Mouse (Mus musculus) monocyte, adult 2 months (primary cell): ENCODE data around the gene Psma5.
"Not testable (repeated sequence)": the region's sequence is repeated elsewhere in the genome, so short reads cannot be mapped to it uniquely, and the experiment has no call there.

ENCODE experiments used
- DNase-seq, 2 experiments: peaks; one replicate each; pipeline ENCODE4 v3.0.0; 2022; ENCODE audit warnings: low spot score in 2 of 2, low read depth in 1 of 2

Psma5 gene

GRCm38 (mm10) chr3:108256719-108257637 is at the start of gene Psma5:
Gene Psma5 (plus strand): TSS chr3:108256926.
- peak; percentile 86 to 97 for DNase-seq

DNA sequence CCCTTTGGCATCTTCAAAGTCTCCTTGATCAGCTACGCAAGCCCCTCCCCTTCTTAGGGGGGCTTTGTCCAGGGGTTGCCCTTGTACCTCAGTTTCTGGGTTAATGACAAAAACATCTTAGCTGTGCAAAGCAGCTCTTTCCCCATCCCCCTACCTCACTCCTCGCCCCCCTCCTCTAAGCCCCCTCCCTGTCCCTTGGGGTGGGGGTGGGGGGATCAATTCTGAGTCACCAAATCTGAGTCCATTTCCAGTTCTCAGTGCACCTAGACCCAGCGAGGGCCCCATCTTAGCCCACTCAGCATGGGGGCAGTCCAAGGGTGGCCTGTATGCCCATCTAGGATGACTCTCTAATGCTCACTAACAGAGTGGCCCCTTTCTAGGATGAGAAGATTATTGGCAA is 47.7 kb upstream of the Psma5 start:
- DNase-seq, result no peak

- DNase-seq, result no peak
Measured at GRCm38 (mm10) chr3:108209536-108209935, 47.2 kb upstream of the Psma5 start.

- peak; percentile 42 to 75 for DNase-seq
Measured at GRCm38 (mm10) chr3:108209946-108210770, 46.6 kb upstream of the Psma5 start.

DNA sequence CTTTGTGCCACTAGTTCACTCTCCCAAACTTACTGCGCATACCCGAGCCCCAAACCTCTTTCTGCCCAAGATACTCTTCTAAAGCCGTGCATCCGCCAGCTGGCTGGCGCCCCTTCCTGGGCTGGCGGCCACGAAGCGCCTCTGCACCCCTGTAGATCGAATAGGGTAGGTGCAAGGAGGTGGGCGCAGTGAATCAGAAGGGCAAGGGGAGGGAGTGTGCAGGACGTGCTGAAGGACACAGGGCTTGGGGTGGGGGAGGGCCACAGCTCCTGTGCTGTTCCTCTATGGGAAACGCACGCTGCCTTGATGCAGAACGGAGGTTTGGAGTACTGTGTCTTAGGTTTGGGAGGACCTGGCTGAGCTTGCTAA is 46.0 kb upstream of the Psma5 start, which contains the start of gene Atxn7l2:
Gene Atxn7l2 (minus strand): TSS at position 164 of the 369 bp plus-strand sequence.
- DNase-seq, result no peak

DNA sequence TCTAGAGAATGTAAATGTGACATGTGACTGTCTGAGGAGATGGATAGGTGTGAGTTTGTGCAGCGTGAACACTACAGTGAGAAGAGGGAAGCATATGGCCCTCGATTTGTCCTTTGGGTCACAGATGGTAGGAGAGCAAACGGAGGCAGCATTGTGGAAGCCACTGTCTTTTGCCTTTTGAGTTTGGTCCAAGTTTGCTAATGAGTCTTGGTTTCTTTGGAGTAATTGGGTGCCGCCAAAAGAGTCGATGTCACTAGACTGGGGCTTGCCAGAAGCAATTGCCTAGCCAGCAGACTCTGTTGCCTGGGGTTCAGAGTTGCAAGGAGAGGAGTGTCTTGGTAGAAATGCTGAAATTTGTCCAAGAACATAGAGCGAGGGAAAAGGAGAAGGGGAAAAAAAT is 44.9 kb upstream of the Psma5 start:
- no peak for DNase-seq

DNA sequence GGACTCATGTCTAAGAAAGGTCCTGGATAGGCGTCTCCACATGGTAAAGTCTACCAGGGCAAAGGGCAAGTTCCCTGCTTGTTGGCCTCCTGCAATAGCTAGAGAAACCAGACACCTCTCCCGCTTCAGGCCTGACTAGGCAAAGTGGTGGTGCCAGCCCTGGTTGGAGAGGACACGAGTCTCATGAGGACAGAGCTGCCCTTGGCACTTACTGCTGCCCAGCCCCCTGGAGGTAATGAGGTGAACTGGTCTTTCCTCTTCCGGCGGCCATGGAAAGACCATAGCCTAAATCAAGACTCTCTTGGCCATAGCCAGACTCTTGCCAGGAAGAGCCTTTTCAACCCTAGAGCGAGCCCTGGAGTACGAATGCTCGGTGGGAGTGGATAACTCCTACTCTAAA is 44.3 kb upstream of the Psma5 start:
- no peak for DNase-seq

- no peak for DNase-seq
Measured at GRCm38 (mm10) chr3:108214734-108215133, 42.0 kb upstream of the Psma5 start.

- DNase-seq, result no peak
Measured at GRCm38 (mm10) chr3:108220661-108221060, 36.1 kb upstream of the Psma5 start.

DNA sequence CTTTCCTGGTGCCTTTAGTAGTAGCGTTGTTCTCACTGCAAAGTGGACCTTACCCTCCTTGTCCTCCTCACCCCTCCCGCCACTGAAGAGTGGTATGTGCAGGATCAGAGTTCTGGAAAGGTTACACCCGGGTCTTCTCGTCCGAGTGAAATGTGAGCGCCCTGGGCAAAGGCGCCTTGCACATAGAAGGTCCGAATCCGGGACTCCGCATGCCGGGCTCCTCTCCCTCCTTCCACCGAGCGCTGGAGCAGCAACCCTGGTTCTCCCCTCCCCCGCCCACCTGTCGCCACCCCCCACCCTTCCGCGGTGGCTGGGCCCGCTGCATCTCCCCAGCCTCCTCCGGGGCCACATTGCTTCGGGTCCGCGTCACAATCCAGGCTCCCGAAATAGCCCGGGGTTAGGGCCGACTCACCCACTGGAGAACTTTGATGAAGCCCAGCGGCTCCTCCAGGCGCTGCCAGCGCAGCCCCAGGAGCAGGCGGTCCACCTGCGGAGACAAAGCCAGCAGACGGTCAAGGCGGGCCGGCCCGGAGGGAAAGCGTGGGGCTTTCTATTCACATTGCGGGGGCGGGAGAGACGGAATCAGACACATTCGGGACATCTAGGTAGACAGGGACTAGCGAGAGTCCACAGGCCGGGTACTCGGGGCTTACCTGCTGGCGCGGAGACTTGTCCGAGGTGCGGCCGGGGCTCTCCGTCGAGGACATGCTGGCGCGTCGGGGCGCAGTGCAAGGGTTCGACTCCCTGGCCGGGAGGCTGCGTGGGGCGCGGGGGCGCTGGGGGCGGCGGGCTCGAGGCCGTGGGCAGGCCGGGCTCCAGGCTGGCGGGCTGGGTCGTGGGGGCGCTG is 30.8 kb upstream of the Psma5 start:
- no peak for DNase-seq

GRCm38 (mm10) chr3:108226558-108227350 is 30.0 kb upstream of the Psma5 start, which contains the start of gene Sypl2:
Gene Sypl2 (minus strand): TSS chr3:108226648.
- no peak for DNase-seq

DNA sequence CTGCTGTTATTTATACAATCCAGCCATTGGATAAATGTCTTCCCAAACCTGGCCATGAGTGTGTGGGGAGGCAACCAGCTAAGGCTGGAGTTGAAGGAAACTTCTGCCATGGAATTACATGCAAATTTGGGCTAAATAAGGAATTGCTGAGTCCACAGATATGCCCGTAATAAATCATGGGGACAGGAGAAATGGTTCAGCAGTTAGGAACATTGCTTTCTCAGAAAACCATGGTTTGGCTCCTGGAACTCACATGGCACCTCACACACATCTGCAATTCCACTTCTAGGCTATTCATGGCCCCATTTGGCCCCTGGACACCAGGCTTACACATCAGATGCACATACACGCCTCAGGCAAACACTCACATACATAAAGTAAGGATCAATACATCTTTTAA is 29.2 kb upstream of the Psma5 start:
- no peak for DNase-seq

- no peak for DNase-seq
Measured at GRCm38 (mm10) chr3:108231646-108232045, 25.1 kb upstream of the Psma5 start.

DNA sequence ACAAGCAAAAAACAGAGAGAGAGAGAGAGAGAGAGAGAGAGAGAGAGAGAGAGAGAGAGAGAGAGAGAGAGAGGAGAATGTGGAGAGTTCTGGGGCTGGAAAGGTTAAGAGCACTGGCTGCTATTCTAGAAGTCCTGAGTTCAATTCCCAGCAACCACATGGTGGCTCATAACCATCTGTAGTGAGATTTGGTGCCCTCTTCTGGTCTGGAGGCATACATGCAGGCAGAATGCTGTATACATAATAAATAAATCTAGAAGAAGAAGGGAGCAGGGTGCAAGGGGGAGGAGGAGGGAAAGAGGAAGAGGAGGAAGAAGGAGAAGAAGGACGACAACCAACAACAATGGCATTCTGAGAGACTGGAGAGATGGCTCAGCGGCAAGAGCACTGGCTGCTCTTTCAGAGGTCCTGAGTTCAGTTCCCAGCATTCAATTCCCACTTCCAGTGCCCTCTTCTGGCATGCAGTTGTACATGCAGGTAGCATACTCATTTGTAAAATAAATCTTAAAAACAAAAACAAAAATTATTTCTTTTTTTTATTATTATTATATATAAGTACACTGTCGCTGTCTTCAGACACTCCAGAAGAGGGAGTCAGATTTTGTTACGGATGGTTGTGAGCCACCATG is 19.1 kb upstream of the Psma5 start:
- DNase-seq, result not testable (repeated sequence)

DNA sequence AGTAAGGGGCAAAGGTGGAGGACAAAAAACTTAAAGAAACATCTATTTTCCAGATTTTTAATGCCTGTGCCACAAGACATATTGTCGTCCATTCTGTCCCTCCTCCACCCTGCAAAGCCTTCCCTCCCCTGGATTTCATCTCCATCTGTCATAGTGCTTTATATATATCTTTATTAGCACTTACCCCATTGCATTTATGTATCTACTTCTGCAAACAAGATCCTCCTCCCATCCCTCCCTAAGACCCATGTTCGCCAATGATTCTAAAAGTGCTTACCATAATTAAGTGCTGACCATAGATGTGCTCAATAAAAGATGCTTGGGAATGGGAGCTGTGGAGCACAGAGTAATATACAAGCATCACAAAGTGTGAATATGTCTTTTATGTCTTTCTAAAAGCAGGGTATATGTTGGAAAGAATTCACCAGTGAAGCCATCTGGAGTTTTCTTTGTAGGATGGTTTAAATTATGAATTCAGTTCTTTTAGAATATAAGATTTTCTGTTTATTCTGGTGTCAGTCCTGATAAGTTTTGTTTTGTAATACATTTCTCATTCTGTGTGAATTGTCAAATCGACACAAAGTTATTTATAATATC is 15.4 kb upstream of the Psma5 start:
- no peak for DNase-seq

DNA sequence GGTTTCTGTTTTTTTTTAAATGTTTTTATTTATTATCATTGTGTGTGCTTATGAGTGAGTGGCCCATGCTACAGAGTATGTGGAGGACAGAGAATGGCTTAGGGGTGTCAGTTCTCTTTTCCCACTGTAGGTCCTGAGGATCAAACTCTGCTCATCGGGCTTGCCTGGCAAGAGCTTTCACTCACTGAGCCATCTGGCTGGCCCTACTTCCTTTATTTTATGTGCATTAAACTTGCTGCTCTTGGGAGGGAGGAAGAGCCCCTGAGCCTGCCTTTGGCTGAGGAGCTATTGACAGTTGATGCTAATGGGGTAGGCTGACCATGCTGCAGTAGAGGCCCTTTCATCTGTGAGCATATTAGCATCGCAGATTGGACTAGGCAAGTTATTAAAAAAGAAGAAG is 9.9 kb upstream of the Psma5 start:
- DNase-seq, result no peak

GRCm38 (mm10) chr3:108257831-108258500 is 1.2 kb downstream of the Psma5 start:
- no peak for DNase-seq

GRCm38 (mm10) chr3:108259319-108259718 is 2.6 kb downstream of the Psma5 start:
- DNase-seq, result no peak

- not testable (repeated sequence) for DNase-seq
Measured at GRCm38 (mm10) chr3:108279495-108279894, 22.8 kb downstream of the Psma5 start.
